In the genomic region with DNA sequence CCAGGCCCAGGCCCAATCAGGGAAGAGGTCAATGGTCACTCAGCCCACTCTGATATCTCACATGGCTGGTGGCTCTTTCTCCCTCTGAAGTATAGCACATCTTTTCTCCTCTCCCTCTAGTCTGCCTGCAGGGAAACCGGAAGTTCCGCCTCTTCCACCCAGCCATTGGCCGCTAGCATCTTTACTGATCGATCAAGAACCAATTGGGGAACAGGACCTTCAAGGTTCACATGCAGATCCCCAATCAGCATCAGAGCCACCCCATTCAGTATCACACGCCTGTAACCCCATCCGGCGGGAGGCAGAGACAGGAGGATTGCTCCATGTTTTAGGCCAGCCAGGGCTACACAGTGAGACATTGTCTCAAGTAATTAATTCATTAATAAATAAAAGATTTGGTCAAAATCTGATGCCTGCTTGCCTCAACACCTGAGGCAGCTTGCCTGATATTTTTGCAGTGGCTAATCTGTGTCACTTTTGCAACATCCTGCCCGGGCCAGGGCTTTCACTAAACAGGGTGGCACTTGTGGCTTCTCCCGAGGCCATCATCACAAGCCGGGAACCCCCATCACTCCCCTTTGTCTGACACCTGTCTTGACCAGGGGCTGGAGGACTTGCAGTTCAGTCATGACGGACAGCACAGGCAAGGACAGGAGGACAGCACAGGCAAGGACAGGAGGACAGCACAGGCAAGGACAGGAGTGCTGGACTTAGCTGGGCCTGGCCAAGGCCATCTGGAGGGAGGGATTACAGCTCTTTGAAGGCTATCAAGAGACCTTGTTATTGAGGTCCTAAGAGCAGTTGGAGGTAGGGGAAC, we compare ENCODE assay signal across 12 mouse cellular contexts. TPM values are rescaled to one million over a fixed set of nuclear protein-coding genes. Genes with fewer than 3 reads are reported as not detected.
DNase-seq lines count a peak whose midpoint lies in the region; ATAC-seq and TF ChIP-seq lines count a peak whose summit lies in the region.
"Had no signal": no experiment of that assay in that cellular context is flagged by ENCODE, and none has a peak within 500 bp of the region (broad histone marks: within the 10 kb centered on the region; RNA-seq: fewer than 3 reads in every experiment).

No protein-coding gene starts in this region.

- H3K9ac ChIP-seq in forebrain, embryonic 13.5 days = no peak overlapping the region
- H3K9ac ChIP-seq in hindbrain, embryonic 14.5 days = no peak overlapping the region
- H3K9ac ChIP-seq: lung, embryonic 15.5 days had no signal

- no peaks in the 10 kb centered on the region for H3K9me3 ChIP-seq in G1E (replicated peaks)
- no peaks in the 10 kb centered on the region for H3K9me3 ChIP-seq in forebrain, embryonic 13.5 days (replicated peaks)
- no peaks in the 10 kb centered on the region for H3K9me3 ChIP-seq in hindbrain, embryonic 14.5 days (ENCODE audit: control insufficient read depth, low read length)
- H3K9me3 ChIP-seq: lung, embryonic 15.5 days had no signal

- no peak overlapping the region for H3K27ac ChIP-seq in forebrain, embryonic 13.5 days
- no peak overlapping the region for H3K27ac ChIP-seq in hindbrain, embryonic 14.5 days
- H3K27ac ChIP-seq: lung, embryonic 15.5 days had no signal

- peak; percentile 61 for ATAC-seq in G1E (ENCODE audit: extremely low read depth, insufficient number of reproducible peaks, low FRiP score, poor library complexity, severe bottlenecking)
- peak; percentile 48; the same call in 1 of the 2 replicates for ATAC-seq in forebrain, embryonic 13.5 days
- ATAC-seq in hindbrain, embryonic 14.5 days (ENCODE audit: low FRiP score) = no peak

- peaks cover 93% of the 10 kb centered on the region for H3K36me3 ChIP-seq in G1E (replicated peaks)
- H3K36me3 ChIP-seq in forebrain, embryonic 13.5 days (ENCODE audit: poor library complexity, severe bottlenecking) = no peaks in the 10 kb centered on the region
- H3K36me3 ChIP-seq in hindbrain, embryonic 14.5 days (replicated peaks; ENCODE audit: control insufficient read depth, insufficient read depth) = no peaks in the 10 kb centered on the region
- H3K36me3 ChIP-seq: lung, embryonic 15.5 days had no signal

- peaks cover 27% of the 10 kb centered on the region for H3K4me1 ChIP-seq in G1E (ENCODE audit: insufficient read depth, low read depth, low read length)
- H3K4me1 ChIP-seq in forebrain, embryonic 13.5 days = no peaks in the 10 kb centered on the region
- no peaks in the 10 kb centered on the region for H3K4me1 ChIP-seq in hindbrain, embryonic 14.5 days (replicated peaks; ENCODE audit: control insufficient read depth, insufficient read depth, low read length)
- H3K4me1 ChIP-seq: lung, embryonic 15.5 days had no signal

- no peaks in the 10 kb centered on the region; the same call in 1 of the 2 replicates for H3K27me3 ChIP-seq in G1E (ENCODE audit: insufficient read depth, low read length)
- no peaks in the 10 kb centered on the region for H3K27me3 ChIP-seq in forebrain, embryonic 13.5 days
- 0 out of 2 replicates have a peak, but pooled peaks cover 1% of the 10 kb centered on the region for H3K27me3 ChIP-seq in hindbrain, embryonic 14.5 days (ENCODE audit: control insufficient read depth, insufficient read depth, low read length)
- H3K27me3 ChIP-seq: lung, embryonic 15.5 days had no signal

- H3K4me2 ChIP-seq in forebrain, embryonic 13.5 days = no peak overlapping the region
- H3K4me2 ChIP-seq in hindbrain, embryonic 14.5 days (replicated peaks) = no peak overlapping the region
- H3K4me2 ChIP-seq: lung, embryonic 15.5 days had no signal

- WGBS in forebrain, embryonic 13.5 days = 93% methylated on average over 11 of the region's 11 CpGs
- 90% methylated on average over 11 of the region's 11 CpGs for WGBS in hindbrain, embryonic 14.5 days

- peak overlapping the region; percentile 7; the same call in 1 of the 2 replicates for H3K4me3 ChIP-seq in G1E (ENCODE audit: low read depth, low read length)
- H3K4me3 ChIP-seq in forebrain, embryonic 13.5 days = no peak overlapping the region
- H3K4me3 ChIP-seq in hindbrain, embryonic 14.5 days (replicated peaks; ENCODE audit: low read length) = no peak overlapping the region
- H3K4me3 ChIP-seq: lung, embryonic 15.5 days had no signal

- peak; percentile 12 for DNase-seq in embryo, embryonic 10 days (ENCODE audit: low spot score)
- no peak for DNase-seq in embryo, embryonic 9.5 days (ENCODE audit: extremely low spot score)
- DNase-seq in 3134 (ENCODE audit: extremely low read depth, insufficient read length, low spot score) (peak; percentile 66), G1E (ENCODE audit: low spot score) (peak; percentile 85)
- no peak for DNase-seq in heart, adult 8-10 months (ENCODE audit: low spot score)
- DNase-seq in hindbrain, embryonic 14.5 days (ENCODE audit: low spot score) = no peak
- no peak for DNase-seq in cerebellum, adult 9-11 months
- DNase-seq: gastrocnemius, postnatal 25 days; heart, postnatal 4 days had no signal

- no peak for TF ChIP-seq CTCF in G1E (IDR thresholded peaks at IDR 0.05; ENCODE audit: low read depth, low read length)

RNA-seq across cellular contexts. Expression of a gene that starts 7.6 kb away (rescaled TPM):
- total RNA-seq in G1E (2014; fragmentation: Nextera tagmentation) (5.5 and 8.7 TPM in 2 replicates), G1E (2017) (8.2 and 8.4 TPM in 2 replicates)
- polyA plus RNA-seq in G1E (2012) = 32.1 and 33.6 TPM in 2 replicates
- 1.5 and 2.2 TPM in 2 replicates for polyA plus RNA-seq in forebrain, embryonic 13.5 days (2015; fragmentation: Nextera tagmentation; extraction: Ambion mirVana)
- 10 to 100 TPM in 2 of 4 experiments, 1 to 10 TPM in 2; 4.7 to 16.6 (median 9.9) TPM for total RNA-seq in heart, adult 8-10 months (2022)
- 4.3 and 5.8 TPM in 2 replicates for polyA plus RNA-seq in hindbrain, embryonic 14.5 days (2014; fragmentation: Nextera tagmentation; extraction: Ambion mirVana)

RNA-seq across cellular contexts. Expression of a gene that starts 40.7 kb away (rescaled TPM):
- 140 and 142 TPM in 2 replicates for total RNA-seq in G1E (2014; fragmentation: Nextera tagmentation)
- 91.7 and 120 TPM in 2 replicates for total RNA-seq in G1E (2017)
- polyA plus RNA-seq in G1E (2012) = 35.1 and 38.7 TPM in 2 replicates
- 0.32 and 0.43 TPM in 2 replicates for polyA plus RNA-seq in forebrain, embryonic 13.5 days (2015; fragmentation: Nextera tagmentation; extraction: Ambion mirVana)
- total RNA-seq in heart, adult 8-10 months (2022) = 1 to 10 TPM; 2.0 to 4.4 (median 2.8) TPM
- 1.5 and 1.7 TPM in 2 replicates for polyA plus RNA-seq in hindbrain, embryonic 14.5 days (2014; fragmentation: Nextera tagmentation; extraction: Ambion mirVana)

RNA-seq across cellular contexts. Expression of a gene that starts 53.8 kb away (rescaled TPM):
- total RNA-seq in G1E (2014; fragmentation: Nextera tagmentation) (40.9 and 47.3 TPM in 2 replicates), G1E (2017) (43.3 and 48.7 TPM in 2 replicates)
- 35.9 and 50.0 TPM in 2 replicates for polyA plus RNA-seq in G1E (2012)
- polyA plus RNA-seq in forebrain, embryonic 13.5 days (2015; fragmentation: Nextera tagmentation; extraction: Ambion mirVana) = 34.2 and 39.0 TPM in 2 replicates
- total RNA-seq in heart, adult 8-10 months (2022) = 10 to 100 TPM; 46.9 to 76.4 (median 65.2) TPM
- polyA plus RNA-seq in hindbrain, embryonic 14.5 days (2014; fragmentation: Nextera tagmentation; extraction: Ambion mirVana) = 34.2 and 36.3 TPM in 2 replicates

RNA-seq across cellular contexts. Expression of a gene that starts 56.9 kb away (rescaled TPM):
- total RNA-seq in G1E (2014; fragmentation: Nextera tagmentation) = not detected in 2 replicates
- total RNA-seq in G1E (2017) = 0.06 TPM in 1 of 2 replicates, not detected in the other
- polyA plus RNA-seq in G1E (2012) = not detected in 2 replicates
- polyA plus RNA-seq in forebrain, embryonic 13.5 days (2015; fragmentation: Nextera tagmentation; extraction: Ambion mirVana) = 1.1 and 1.7 TPM in 2 replicates
- total RNA-seq in heart, adult 8-10 months (2022) = not detected
- polyA plus RNA-seq in hindbrain, embryonic 14.5 days (2014; fragmentation: Nextera tagmentation; extraction: Ambion mirVana) = 1.5 and 1.8 TPM in 2 replicates
- total RNA-seq: gastrocnemius, postnatal 25 days; heart, postnatal 4 days; monocyte, adult 5-6 weeks had no signal

Comparison
In these comparisons a context has a peak if more than half of its experiments do, and no peak if none do; other contexts are left out.
1. DNase-seq: peak in embryo, embryonic 10 days (single experiment), 3134 (single experiment) and G1E (single experiment); none in embryo, embryonic 9.5 days (single experiment), heart, adult 8-10 months (single experiment), hindbrain, embryonic 14.5 days (single experiment) and cerebellum, adult 9-11 months (single experiment).
2. RNA of a gene that starts 40.7 kb away (polyA plus RNA-seq): 35.1 to 38.7 TPM in G1E; 1.5 to 1.7 TPM in hindbrain, embryonic 14.5 days and 0.32 to 0.43 TPM in forebrain, embryonic 13.5 days; every median in the first group is over 10 times any median in the second.